Mouse (Mus musculus) forebrain, embryonic 16.5 days (tissue): Measurements from ENCODE around the gene Hcfc1. TPM values are rescaled to one million over a fixed set of nuclear protein-coding genes. Genes with fewer than 3 reads are reported as not detected.

Experiments
- ATAC-seq: fragments of 200-750 bp; cut with Nextera tagmentation; 2 replicates; pipeline ENCODE4 v1.8.0; 2017; ENCODE audit warnings: mild to moderate bottlenecking, moderate library complexity
- H3K27ac ChIP-seq: fragments of 300-500 bp; sonication (generic); 2 replicates; pipeline ENCODE4 v1.5.1; 2014; ENCODE audit warnings: low read length, control low read depth
- H3K27me3 ChIP-seq: fragments of 300-500 bp; sonication (generic); replicated peaks from 2 replicates; pipeline ENCODE4 v1.6.1; 2014; ENCODE audit warnings: low read length; ENCODE audit not compliant: control insufficient read depth, insufficient read depth
- H3K36me3 ChIP-seq: fragments of 300-500 bp; sonication (generic); 2 replicates; pipeline ENCODE4 v1.6.1; 2014; ENCODE audit not compliant: control insufficient read depth, insufficient read depth
- H3K4me1 ChIP-seq: fragments of 300-500 bp; sonication (generic); replicated peaks from 2 replicates; pipeline ENCODE4 v1.6.1; 2014; ENCODE audit warnings: low read length; ENCODE audit not compliant: control insufficient read depth, insufficient read depth
- H3K4me2 ChIP-seq: fragments of 300-500 bp; sonication (generic); 2 replicates; pipeline ENCODE4 v1.6.1; 2014; ENCODE audit warnings: mild to moderate bottlenecking, low read length, control low read depth
- H3K4me3 ChIP-seq: fragments of 300-500 bp; sonication (generic); replicated peaks from 2 replicates; pipeline ENCODE4 v1.5.1; 2014; ENCODE audit warnings: mild to moderate bottlenecking, low read length, control low read depth
- H3K9ac ChIP-seq: fragments of 300-500 bp; sonication (generic); replicated peaks from 2 replicates; pipeline ENCODE4 v1.6.1; 2014; ENCODE audit warnings: low read depth, low read length, control low read depth
- H3K9me3 ChIP-seq: fragments of 300-500 bp; sonication (generic); 2 replicates; pipeline ENCODE4 v1.6.1; 2016; ENCODE audit warnings: low read length; ENCODE audit not compliant: control insufficient read depth
- WGBS: fragments of 180-500 bp; shearing (Covaris S2); extraction: QIAGEN DNeasy Blood & Tissue Kit; methylation state at CpG from one replicate; pipeline ENCODE4 v1.1.7; 2014; 5-methylcytosine and 5-hydroxymethylcytosine counted together
- polyA plus RNA-seq: library from polyadenylated mRNA; unstranded; fragments of >200 nt; fragmentation: Nextera tagmentation; extraction: Ambion mirVana; gene quantifications from 2 replicates; pipeline ENCODE4 v1.2.1, GENCODE M21; 2015

The Hcfc1 gene
- polyA plus RNA-seq, 1 experiment from 2014 or later, result 57.0 TPM

GRCm38 (mm10) chrX:73895719-73896118 lies 70.4 kb downstream of the Hcfc1 start, which contains the start of gene L1cam:
Gene L1cam, minus strand, starts transcription at chrX:73896105.
- 27% methylated on average over 2 of the region's 2 CpGs for WGBS
- Histone ChIP-seq H3K4me1 (no peaks in the 10 kb centered on the region), H3K9ac (no peak within 1 kb of the TSS), H3K36me3 (no peaks in the 10 kb centered on the region), H3K4me2 (no peak within 1 kb of the TSS), H3K27me3 (no peaks in the 10 kb centered on the region), H3K4me3 (no peak within 1 kb of the TSS), H3K9me3 (no peaks in the 10 kb centered on the region), H3K27ac (no peak within 1 kb of the TSS)
- ATAC-seq, result no peak

- Histone ChIP-seq H3K36me3 (no peaks in the 10 kb centered on the region), H3K27ac (no peak overlapping the region), H3K9ac (no peak overlapping the region), H3K9me3 (no peaks in the 10 kb centered on the region), H3K4me2 (no peak overlapping the region), H3K4me3 (no peak overlapping the region), H3K4me1 (no peaks in the 10 kb centered on the region), H3K27me3 (no peaks in the 10 kb centered on the region)
- 92% methylated on average over 14 of the region's 14 CpGs for WGBS
- ATAC-seq, result no peak
Measured at GRCm38 (mm10) chrX:73892833-73893232, 73.3 kb downstream of the Hcfc1 start.

Other genes with a start within 250 kb of the Hcfc1 start
- gene Abcd1, start 249.8 kb downstream of the Hcfc1 start, polyA plus RNA-seq, result 11.3 and 12.3 TPM in 2 replicates
- gene Plxnb3, start 209.3 kb downstream of the Hcfc1 start, polyA plus RNA-seq, result 0.19 and 0.22 TPM in 2 replicates
- 1.8 and 1.9 TPM in 2 replicates for gene Srpk3, start 192.0 kb downstream of the Hcfc1 start, polyA plus RNA-seq
- gene Idh3g, start 179.5 kb downstream of the Hcfc1 start, polyA plus RNA-seq, result 232 and 240 TPM in 2 replicates
- gene Ssr4, start 179.3 kb downstream of the Hcfc1 start, polyA plus RNA-seq, result 132 and 134 TPM in 2 replicates
- gene Pdzd4, start 141.4 kb downstream of the Hcfc1 start, polyA plus RNA-seq, result 3.5 and 4.2 TPM in 2 replicates
- 0.16 and 0.24 TPM in 2 replicates for gene Avpr2, start 74.3 kb downstream of the Hcfc1 start, polyA plus RNA-seq
- 82.6 and 110 TPM in 2 replicates for gene L1cam, start 70.3 kb downstream of the Hcfc1 start, polyA plus RNA-seq
- gene Arhgap4, start 44.5 kb downstream of the Hcfc1 start, polyA plus RNA-seq, result 2.8 and 3.1 TPM in 2 replicates
- 101 and 103 TPM in 2 replicates for gene Naa10, start 44.4 kb downstream of the Hcfc1 start, polyA plus RNA-seq
- 6.7 and 10.3 TPM in 2 replicates for gene Renbp, start 35.5 kb downstream of the Hcfc1 start, polyA plus RNA-seq
- gene Irak1, start 57.6 kb upstream of the Hcfc1 start, polyA plus RNA-seq, result 39.8 and 40.8 TPM in 2 replicates
- not detected in 2 replicates for gene Opn1mw, start 161.1 kb upstream of the Hcfc1 start, polyA plus RNA-seq
- 14.9 and 15.6 TPM in 2 replicates for gene Mecp2, start 169.0 kb upstream of the Hcfc1 start, polyA plus RNA-seq
- gene Tex28, start 201.5 kb upstream of the Hcfc1 start, polyA plus RNA-seq, result not detected in 2 replicates
- 0.10 TPM in 1 of 2 replicates, not detected in the other for gene Tktl1, start 210.9 kb upstream of the Hcfc1 start, polyA plus RNA-seq